ENCODE assay signal across 8 mouse cellular contexts in the genomic region with DNA sequence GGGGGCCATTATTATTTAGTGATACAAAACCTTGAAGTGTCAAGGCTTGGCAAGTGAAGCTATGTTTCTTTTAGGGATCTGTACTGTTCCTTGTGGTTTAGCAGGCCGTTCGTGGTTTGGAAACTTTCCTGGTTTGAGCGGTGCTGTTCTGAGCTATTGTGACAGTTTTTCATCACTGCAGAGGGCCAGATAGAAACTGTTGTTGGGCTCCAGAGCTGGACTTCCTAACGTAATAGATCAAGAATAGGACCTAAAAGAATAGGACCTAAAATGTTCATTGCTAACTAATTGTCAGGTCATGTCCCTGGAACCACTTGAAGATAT. TPM values are rescaled to one million over a fixed set of nuclear protein-coding genes. Genes with fewer than 3 reads are reported as not detected.
DNase-seq lines count a peak whose midpoint lies in the region; ATAC-seq and TF ChIP-seq lines count a peak whose summit lies in the region.

No protein-coding gene starts in this region.

- peaks cover 25% of the 10 kb centered on the region for H3K79me2 ChIP-seq in MEL (ENCODE audit: control insufficient read depth, insufficient read depth, low read length, poor library complexity)

- no peak for ATAC-seq in heart, embryonic 15.5 days (replicated peaks; ENCODE audit: insufficient number of reproducible peaks, insufficient read depth, low FRiP score, low read depth)
- no peak for ATAC-seq in hindbrain, embryonic 14.5 days (ENCODE audit: low FRiP score)
- no peak for ATAC-seq in midbrain, embryonic 12.5 days (ENCODE audit: low FRiP score, low read depth)

- peaks cover 10% of the 10 kb centered on the region for H3K36me3 ChIP-seq in heart, embryonic 15.5 days
- peaks cover 5 to 13% of the 10 kb centered on the region in 2 experiments for H3K36me3 ChIP-seq in MEL (ENCODE audit: control insufficient read depth in 1 of 2, insufficient read depth in 2 of 2, low read length in 2 of 2)
- H3K36me3 ChIP-seq in hindbrain, embryonic 14.5 days (replicated peaks; ENCODE audit: control insufficient read depth, insufficient read depth): no peaks in the 10 kb centered on the region
- H3K36me3 ChIP-seq in midbrain, embryonic 12.5 days: peaks cover 16% of the 10 kb centered on the region

- no peak for DNase-seq in heart, postnatal 4 days
- no peak for DNase-seq in MEL (ENCODE audit: low read depth, low spot score)
- no peak for DNase-seq in hindbrain, embryonic 14.5 days (ENCODE audit: low spot score)
- no peak for DNase-seq in urinary bladder, postnatal 14 days (ENCODE audit: low spot score)
- no peak for DNase-seq in spleen, postnatal 36 days (ENCODE audit: low spot score in 2 of 2)
- DNase-seq in adrenal gland, postnatal 4 days (ENCODE audit: low spot score in 2 of 2): no peak

- peak overlapping the region; percentile 63 for H3K9ac ChIP-seq in heart, embryonic 15.5 days
- H3K9ac ChIP-seq in MEL (ENCODE audit: control insufficient read depth, low read depth, low read length, poor library complexity, severe bottlenecking): peak overlapping the region; percentile 86
- peak overlapping the region; percentile 53 for H3K9ac ChIP-seq in hindbrain, embryonic 14.5 days
- H3K9ac ChIP-seq in midbrain, embryonic 12.5 days (replicated peaks): peak overlapping the region; percentile 66

- TF ChIP-seq POLR2A in MEL (IDR thresholded peaks at IDR 0.05; ENCODE audit: control insufficient read depth in 1 of 2, insufficient read depth in 1 of 2, low read depth in 1 of 2, low read length in 2 of 2, poor library complexity in 1 of 2): no peak

- H3K4me3 ChIP-seq in heart, embryonic 15.5 days: peak overlapping the region; percentile 78
- peak overlapping the region; percentile 72 to 79 for H3K4me3 ChIP-seq in MEL (ENCODE audit: control insufficient read depth in 1 of 2, insufficient read depth in 1 of 2, low read depth in 2 of 2, low read length in 2 of 2)
- H3K4me3 ChIP-seq in hindbrain, embryonic 14.5 days (replicated peaks; ENCODE audit: low read length): peak overlapping the region; percentile 51
- peak overlapping the region; percentile 73 for H3K4me3 ChIP-seq in midbrain, embryonic 12.5 days

- H3K27me3 ChIP-seq in heart, embryonic 15.5 days: no peaks in the 10 kb centered on the region
- H3K27me3 ChIP-seq in MEL (ENCODE audit: control insufficient read depth in 1 of 2, insufficient read depth in 2 of 2, low read length in 2 of 2): no peaks in the 10 kb centered on the region
- H3K27me3 ChIP-seq in hindbrain, embryonic 14.5 days (ENCODE audit: control insufficient read depth, insufficient read depth, low read length): no peaks in the 10 kb centered on the region
- no peaks in the 10 kb centered on the region for H3K27me3 ChIP-seq in midbrain, embryonic 12.5 days

- H3K27ac ChIP-seq in heart, embryonic 15.5 days: peak overlapping the region; percentile 38; the same call in 1 of the 2 replicates
- peak overlapping the region; percentile 74 for H3K27ac ChIP-seq in MEL (ENCODE audit: control insufficient read depth, low read depth, low read length)
- H3K27ac ChIP-seq in hindbrain, embryonic 14.5 days: no peak overlapping the region
- H3K27ac ChIP-seq in midbrain, embryonic 12.5 days (replicated peaks): no peak overlapping the region

- H3K4me2 ChIP-seq in heart, embryonic 15.5 days: peak overlapping the region; percentile 73
- peak overlapping the region; percentile 63 for H3K4me2 ChIP-seq in hindbrain, embryonic 14.5 days (replicated peaks)
- H3K4me2 ChIP-seq in midbrain, embryonic 12.5 days (replicated peaks): peak overlapping the region; percentile 68

- 1% methylated on average over 4 of the region's 4 CpGs for WGBS in heart, embryonic 15.5 days
- 2% methylated on average over 4 of the region's 4 CpGs for WGBS in hindbrain, embryonic 14.5 days
- under 1% methylated on average over 4 of the region's 4 CpGs for WGBS in midbrain, embryonic 12.5 days

- no peak for TF ChIP-seq CTCF in MEL (IDR thresholded peaks at IDR 0.05 in 2 of 3, conservative IDR thresholded peaks at IDR 0.05 in 1 of 3; ENCODE audit: control insufficient read depth in 1 of 3, insufficient read depth in 1 of 3, low read depth in 2 of 3, low read length in 3 of 3, poor library complexity in 1 of 3, severe bottlenecking in 1 of 3)

- peaks cover 15% of the 10 kb centered on the region for H3K4me1 ChIP-seq in heart, embryonic 15.5 days (replicated peaks)
- peaks cover 0 to 2% of the 10 kb centered on the region in 2 experiments; a peak in 1 of 4 replicates for H3K4me1 ChIP-seq in MEL (ENCODE audit: control insufficient read depth in 1 of 2, insufficient read depth in 2 of 2, low read length in 2 of 2)
- H3K4me1 ChIP-seq in hindbrain, embryonic 14.5 days (replicated peaks; ENCODE audit: control insufficient read depth, insufficient read depth, low read length): peaks cover 7% of the 10 kb centered on the region
- H3K4me1 ChIP-seq in midbrain, embryonic 12.5 days: peaks cover 11% of the 10 kb centered on the region

- H3K9me3 ChIP-seq in heart, embryonic 15.5 days (replicated peaks): no peaks in the 10 kb centered on the region
- no peaks in the 10 kb centered on the region for H3K9me3 ChIP-seq in MEL (replicated peaks; ENCODE audit: insufficient read depth, low read length)
- no peaks in the 10 kb centered on the region for H3K9me3 ChIP-seq in hindbrain, embryonic 14.5 days (ENCODE audit: control insufficient read depth, low read length)
- H3K9me3 ChIP-seq in midbrain, embryonic 12.5 days: no peaks in the 10 kb centered on the region

- no peak for TF ChIP-seq RAD21 in MEL (IDR thresholded peaks at IDR 0.05; ENCODE audit: low read depth, low read length)

- no peak for TF ChIP-seq EP300 in MEL (IDR thresholded peaks at IDR 0.05; ENCODE audit: low read depth in 1 of 2, low read length in 2 of 2)

TF ChIP-seq in MEL, 35 proteins besides CTCF, POLR2A, EP300 and RAD21:
- no peak for TF ChIP-seq NELFE (IDR thresholded peaks at IDR 0.05; ENCODE audit: low read depth, low read length)
- no peak for TF ChIP-seq SMC3 (IDR thresholded peaks at IDR 0.05; ENCODE audit: low read depth, low read length)
- no peak for TF ChIP-seq MEF2A (IDR thresholded peaks at IDR 0.05; ENCODE audit: extremely low read depth, insufficient replicate concordance, low read depth, low read length, poor library complexity, severe bottlenecking)
- TF ChIP-seq MAZ (IDR thresholded peaks at IDR 0.05; ENCODE audit: low read depth, low read length): no peak
- no peak for TF ChIP-seq NRF1 (IDR thresholded peaks at IDR 0.05; ENCODE audit: insufficient read depth, low read depth, low read length, poor library complexity, severe bottlenecking)
- no peak for TF ChIP-seq POLR2AphosphoS5 (IDR thresholded peaks at IDR 0.05; ENCODE audit: borderline replicate concordance, low read depth, low read length)
- TF ChIP-seq MYB (IDR thresholded peaks at IDR 0.05; ENCODE audit: low read depth, low read length): no peak
- TF ChIP-seq GABPA (IDR thresholded peaks at IDR 0.05; ENCODE audit: low read depth, low read length): no peak

RNA-seq across cellular contexts. Expression of a gene that starts 0.4 kb away (rescaled TPM):
- polyA plus RNA-seq in heart, embryonic 15.5 days (2015; fragmentation: Nextera tagmentation; extraction: Ambion mirVana): 5.4 and 7.5 TPM in 2 replicates
- total RNA-seq in heart, postnatal 4 days (2021): 1 to 10 TPM; 8.6 to 9.1 TPM
- total RNA-seq in MEL (2012; rRNA removed): 5.7 and 6.7 TPM in 2 replicates
- 1 to 10 TPM in 1 of 2 experiments, not detected in 1; 8.2 TPM for polyA plus RNA-seq in MEL (2012; ENCODE audit: insufficient read depth in 1 of 2, insufficient read length in 2 of 2, low read depth in 1 of 2, low replicate concordance in 2 of 2, missing spikeins in 1 of 2)
- 2.6 and 2.7 TPM in 2 replicates for polyA plus RNA-seq in hindbrain, embryonic 14.5 days (2014; fragmentation: Nextera tagmentation; extraction: Ambion mirVana)
- 15.3 and 16.9 TPM in 2 replicates for polyA plus RNA-seq in midbrain, embryonic 12.5 days (2016; fragmentation: Nextera tagmentation; extraction: Ambion mirVana)
- 1 to 10 TPM; 8.6 to 9.4 TPM for total RNA-seq in adrenal gland, postnatal 4 days (2021)

RNA-seq across cellular contexts. Expression of a gene that starts 0.5 kb away (rescaled TPM):
- 46.9 and 58.9 TPM in 2 replicates for polyA plus RNA-seq in heart, embryonic 15.5 days (2015; fragmentation: Nextera tagmentation; extraction: Ambion mirVana)
- total RNA-seq in heart, postnatal 4 days (2021): 10 to 100 TPM; 45.7 to 47.6 TPM
- 44.2 and 50.5 TPM in 2 replicates for total RNA-seq in MEL (2012; rRNA removed)
- 100 to 1,000 TPM in 1 of 2 experiments, 10 to 100 TPM in 1; 61.3 to 252 TPM for polyA plus RNA-seq in MEL (2012; ENCODE audit: insufficient read depth in 1 of 2, insufficient read length in 2 of 2, low read depth in 1 of 2, low replicate concordance in 2 of 2, missing spikeins in 1 of 2)
- 25.6 and 27.0 TPM in 2 replicates for polyA plus RNA-seq in hindbrain, embryonic 14.5 days (2014; fragmentation: Nextera tagmentation; extraction: Ambion mirVana)
- polyA plus RNA-seq in midbrain, embryonic 12.5 days (2016; fragmentation: Nextera tagmentation; extraction: Ambion mirVana): 63.9 and 69.7 TPM in 2 replicates
- 10 to 100 TPM; 36.1 to 38.3 TPM for total RNA-seq in adrenal gland, postnatal 4 days (2021)

RNA-seq across cellular contexts. Expression of a gene that starts 54.5 kb away (rescaled TPM):
- 37.3 and 39.9 TPM in 2 replicates for polyA plus RNA-seq in heart, embryonic 15.5 days (2015; fragmentation: Nextera tagmentation; extraction: Ambion mirVana)
- 100 to 1,000 TPM; 223 to 230 TPM for total RNA-seq in heart, postnatal 4 days (2021)
- 4.0 and 4.5 TPM in 2 replicates for total RNA-seq in MEL (2012; rRNA removed)
- polyA plus RNA-seq in MEL (2012; ENCODE audit: insufficient read depth in 1 of 2, insufficient read length in 2 of 2, low read depth in 1 of 2, low replicate concordance in 2 of 2, missing spikeins in 1 of 2): 1 to 10 TPM in 1 of 2 experiments, not detected in 1; 2.7 TPM
- polyA plus RNA-seq in hindbrain, embryonic 14.5 days (2014; fragmentation: Nextera tagmentation; extraction: Ambion mirVana): 180 and 204 TPM in 2 replicates
- polyA plus RNA-seq in midbrain, embryonic 12.5 days (2016; fragmentation: Nextera tagmentation; extraction: Ambion mirVana): 141 and 153 TPM in 2 replicates
- total RNA-seq in adrenal gland, postnatal 4 days (2021): 10 to 100 TPM; 91.4 to 93.0 TPM

Comparison
In these comparisons a context has a peak if more than half of its experiments do, and no peak if none do; other contexts are left out.
1. H3K27ac ChIP-seq: peak in heart, embryonic 15.5 days (single experiment) and MEL (single experiment); none in hindbrain, embryonic 14.5 days (single experiment) and midbrain, embryonic 12.5 days (single experiment).
2. RNA of a gene that starts 54.5 kb away (polyA plus RNA-seq): 180 to 204 TPM in hindbrain, embryonic 14.5 days, 141 to 153 TPM in midbrain, embryonic 12.5 days and 37.3 to 39.9 TPM in heart, embryonic 15.5 days; 2.7 TPM in MEL; every median in the first group is over 10 times any median in the second.
3. Peak in every context shown above with its lines, with median percentiles within 50 percentile points of each other: H3K4me2 ChIP-seq, H3K4me3 ChIP-seq and H3K9ac ChIP-seq.